In genomic region chr7:12779782-12780150, GRCm38 (mm10) we compare ENCODE assay signal across 8 mouse cellular contexts. TPM values are rescaled to one million over a fixed set of nuclear protein-coding genes. Genes with fewer than 3 reads are reported as not detected.
DNase-seq lines count a peak whose midpoint lies in the region; ATAC-seq and TF ChIP-seq lines count a peak whose summit lies in the region.

No protein-coding gene starts in this region.

- no peaks in the 10 kb centered on the region for H3K36me3 ChIP-seq in thymus, adult 2 months (ENCODE audit: control insufficient read depth, insufficient read depth, low read length)
- no peaks in the 10 kb centered on the region; the same call in 1 of the 2 replicates for H3K36me3 ChIP-seq in liver, embryonic 13.5 days

- no peak for DNase-seq in gastrocnemius, adult 2 months
- DNase-seq in gastrocnemius, adult 8-10 months (ENCODE audit: low spot score in 2 of 2), result no peak
- no peak for DNase-seq in thymus, adult 2 months
- DNase-seq in thymus, postnatal 14 days, result no peak
- DNase-seq in liver, embryonic 13.5 days, result no peak
- no peak for DNase-seq in retina, embryonic 14.5 days (ENCODE audit: low spot score)
- DNase-seq in right cerebral cortex, postnatal 10 days (ENCODE audit: low spot score in 2 of 2), result no peak
- no peak for DNase-seq in layer of hippocampus, adult 9-11 months

- no peak overlapping the region for H3K27ac ChIP-seq in gastrocnemius, adult 2 months
- H3K27ac ChIP-seq in thymus, adult 2 months (ENCODE audit: control insufficient read depth, insufficient read depth, low read length), result no peak overlapping the region
- H3K27ac ChIP-seq in liver, embryonic 13.5 days, result no peak overlapping the region

- H3K4me1 ChIP-seq in thymus, adult 2 months (replicated peaks; ENCODE audit: control insufficient read depth, insufficient read depth, low read length), result peaks cover 9% of the 10 kb centered on the region
- H3K4me1 ChIP-seq in liver, embryonic 13.5 days (replicated peaks), result peaks cover 8% of the 10 kb centered on the region; the same call in 1 of the 2 replicates

- intact Hi-C loops in gastrocnemius, adult 2 months (cut with DNase I), result no loop called here

- WGBS in thymus, adult 2 months, result 41% methylated on average over 10 of the region's 10 CpGs
- 23% methylated on average over 10 of the region's 10 CpGs for WGBS in liver, embryonic 13.5 days (ENCODE audit: insufficient replicate concordance)

- H3K9ac ChIP-seq in liver, embryonic 13.5 days, result peak overlapping the region; percentile 62

- no peak for TF ChIP-seq CTCF in gastrocnemius, adult 2 months (IDR thresholded peaks at IDR 0.05)
- TF ChIP-seq CTCF in thymus, adult 2 months (IDR thresholded peaks at IDR 0.05; ENCODE audit: borderline replicate concordance, control insufficient read depth, extremely low read depth, insufficient read depth, low read length, poor library complexity), result no peak

- H3K4me2 ChIP-seq in liver, embryonic 13.5 days, result peak overlapping the region; percentile 84

- no peaks in the 10 kb centered on the region for H3K9me3 ChIP-seq in liver, embryonic 13.5 days (replicated peaks)

- no peak; the same call in 1 of the 2 replicates for ATAC-seq in liver, embryonic 13.5 days (ENCODE audit: low read depth)

- no peaks in the 10 kb centered on the region for H3K27me3 ChIP-seq in thymus, adult 2 months (ENCODE audit: control insufficient read depth, insufficient read depth, low read length)
- 0 out of 2 replicates have a peak, but pooled peaks cover 2% of the 10 kb centered on the region for H3K27me3 ChIP-seq in liver, embryonic 13.5 days

- H3K4me3 ChIP-seq in gastrocnemius, adult 2 months, result peak overlapping the region; percentile 86
- H3K4me3 ChIP-seq in thymus, adult 2 months (ENCODE audit: control insufficient read depth, insufficient read depth, low read length), result peak overlapping the region; percentile 58
- H3K4me3 ChIP-seq in liver, embryonic 13.5 days (replicated peaks), result peak overlapping the region; percentile 62

- TF ChIP-seq POLR2A in thymus, adult 2 months (IDR thresholded peaks at IDR 0.05; ENCODE audit: control insufficient read depth, extremely low read depth, insufficient read depth, low read length, poor library complexity), result no peak

RNA-seq across cellular contexts. Expression of gene Zscan18, which starts 23.7 kb away (rescaled TPM):
- under 1 TPM; 0.53 to 0.61 TPM for total RNA-seq in gastrocnemius, adult 2 months (2021)
- 1 to 10 TPM in 2 of 4 experiments, under 1 TPM in 2; 0.46 to 1.3 (median 0.86) TPM for total RNA-seq in gastrocnemius, adult 8-10 months (2022)
- 2.7 and 2.9 TPM in 2 replicates for polyA plus RNA-seq in thymus, adult 2 months (2012; rRNA removed)
- 0.48 and 0.75 TPM in 2 replicates for polyA plus RNA-seq in liver, embryonic 13.5 days (2015; fragmentation: Nextera tagmentation; extraction: Ambion mirVana)

RNA-seq across cellular contexts. Expression of gene Zfp329, which starts 38.9 kb away (rescaled TPM):
- 1 to 10 TPM; 3.7 to 5.6 TPM for total RNA-seq in gastrocnemius, adult 2 months (2021)
- total RNA-seq in gastrocnemius, adult 8-10 months (2022), result 1 to 10 TPM; 2.9 to 5.8 (median 4.5) TPM
- polyA plus RNA-seq in thymus, adult 2 months (2012; rRNA removed), result 4.1 and 4.2 TPM in 2 replicates
- 2.6 and 3.0 TPM in 2 replicates for polyA plus RNA-seq in liver, embryonic 13.5 days (2015; fragmentation: Nextera tagmentation; extraction: Ambion mirVana)

RNA-seq across cellular contexts. Expression of gene Vmn2r56, which starts 45.0 kb away (rescaled TPM):
- not detected for total RNA-seq in gastrocnemius, adult 2 months (2021)
- not detected for total RNA-seq in gastrocnemius, adult 8-10 months (2022)
- not detected in 2 replicates for polyA plus RNA-seq in thymus, adult 2 months (2012; rRNA removed)
- not detected in 2 replicates for polyA plus RNA-seq in liver, embryonic 13.5 days (2015; fragmentation: Nextera tagmentation; extraction: Ambion mirVana)

RNA-seq across cellular contexts. Expression of gene Zfp110, which starts 54.8 kb away (rescaled TPM):
- total RNA-seq in gastrocnemius, adult 2 months (2021), result 10 to 100 TPM; 11.4 to 13.2 TPM
- 10 to 100 TPM; 11.9 to 17.2 (median 13.9) TPM for total RNA-seq in gastrocnemius, adult 8-10 months (2022)
- polyA plus RNA-seq in thymus, adult 2 months (2012; rRNA removed), result 16.9 and 17.6 TPM in 2 replicates
- 11.7 and 14.0 TPM in 2 replicates for polyA plus RNA-seq in liver, embryonic 13.5 days (2015; fragmentation: Nextera tagmentation; extraction: Ambion mirVana)
